Mouse (Mus musculus) adrenal gland, adult 8-10 months (tissue): ENCODE measurements around the gene D5Ertd577e. TPM values are rescaled to one million over a fixed set of nuclear protein-coding genes. Genes with fewer than 3 reads are reported as not detected.
"Not testable (repeated sequence)": the region's sequence is repeated elsewhere in the genome, so short reads cannot be mapped to it uniquely, and the experiment has no call there.

Source experiments
- DNase-seq: peaks from one replicate; pipeline ENCODE4 v3.0.0; 2022
- total RNA-seq, 4 experiments: library from RNA; stranded (reverse); gene quantifications; 2 replicates each; pipeline ENCODE4 v1.2.4; 2022

The D5Ertd577e gene
- not detected for total RNA-seq

GRCm38 (mm10) chr5:95456506-95456905, at the start of gene D5Ertd577e:
Gene D5Ertd577e, plus strand, starts transcription at chr5:95456806.
- not testable (repeated sequence) for DNase-seq

GRCm38 (mm10) chr5:95510458-95510857, 53.9 kb downstream of the D5Ertd577e start, which contains the start of gene Gm3286:
Gene Gm3286, plus strand, starts transcription at chr5:95510758.
- DNase-seq = not testable (repeated sequence)

Other genes with a start within 250 kb of the D5Ertd577e start
- gene Gm10424, start 184.0 kb upstream of the D5Ertd577e start, total RNA-seq = not detected
- gene Gm3259, start 150.9 kb upstream of the D5Ertd577e start, total RNA-seq = not detected
- gene Gm3286, start 54.0 kb downstream of the D5Ertd577e start, total RNA-seq = not detected
- not detected for gene Gm7971, start 138.1 kb downstream of the D5Ertd577e start, total RNA-seq